Mouse (Mus musculus): ENCODE results near the gene Ahdc1.
A peak's percentile ranks its signal among the peaks of the same experiment; 100 is the strongest.

Ahdc1 gene

GRCm38 (mm10) chr4:133073192-133073591, 62.1 kb downstream of the Ahdc1 start:
- DNase-seq (ENCODE audit: extremely low read depth, insufficient read length, low spot score) = no peak

DNA sequence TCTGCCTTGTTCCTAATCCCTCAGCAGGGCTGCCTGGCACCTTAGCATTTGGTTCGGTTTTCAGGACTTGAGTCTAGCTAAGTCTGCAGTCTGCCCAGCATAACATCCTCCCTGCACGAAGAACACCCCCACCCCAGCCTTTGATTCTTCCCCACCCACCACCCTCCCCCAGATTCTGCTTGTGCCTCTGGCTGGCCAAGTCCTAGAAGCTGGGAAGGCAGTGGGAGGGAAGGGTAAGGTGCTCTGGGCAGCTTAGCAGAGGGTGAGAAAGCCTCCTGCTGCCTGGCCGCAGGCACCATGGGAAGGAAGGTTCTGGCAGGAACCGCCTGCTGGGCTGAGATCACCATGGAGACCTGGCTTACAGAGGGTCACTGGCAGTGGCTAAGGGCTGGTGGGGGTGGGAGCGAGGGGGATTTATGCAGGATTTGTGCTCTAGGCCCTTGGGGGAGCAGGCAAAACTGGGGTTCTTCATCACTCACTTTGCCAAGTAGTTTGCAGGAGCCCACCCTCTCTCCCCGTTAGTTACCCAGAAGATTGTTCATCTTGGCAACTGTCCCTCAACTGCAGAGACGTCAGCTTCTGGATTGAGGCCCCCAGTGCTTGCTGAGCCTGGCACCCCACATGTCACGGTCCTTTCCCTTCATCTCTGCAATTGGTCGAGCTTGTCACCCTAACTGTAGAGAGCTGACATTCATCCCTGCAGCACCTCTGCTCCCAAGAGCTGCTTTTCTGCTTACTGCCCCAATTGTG, 63.2 kb downstream of the Ahdc1 start:
- no peak for DNase-seq (ENCODE audit: extremely low read depth, insufficient read length, low spot score)

GRCm38 (mm10) chr4:133074894-133075572, 64.0 kb downstream of the Ahdc1 start:
- DNase-seq (ENCODE audit: extremely low read depth, insufficient read length, low spot score) = no peak

GRCm38 (mm10) chr4:133078947-133079346, 67.9 kb downstream of the Ahdc1 start:
- no peak for DNase-seq (ENCODE audit: extremely low read depth, insufficient read length, low spot score)

DNA sequence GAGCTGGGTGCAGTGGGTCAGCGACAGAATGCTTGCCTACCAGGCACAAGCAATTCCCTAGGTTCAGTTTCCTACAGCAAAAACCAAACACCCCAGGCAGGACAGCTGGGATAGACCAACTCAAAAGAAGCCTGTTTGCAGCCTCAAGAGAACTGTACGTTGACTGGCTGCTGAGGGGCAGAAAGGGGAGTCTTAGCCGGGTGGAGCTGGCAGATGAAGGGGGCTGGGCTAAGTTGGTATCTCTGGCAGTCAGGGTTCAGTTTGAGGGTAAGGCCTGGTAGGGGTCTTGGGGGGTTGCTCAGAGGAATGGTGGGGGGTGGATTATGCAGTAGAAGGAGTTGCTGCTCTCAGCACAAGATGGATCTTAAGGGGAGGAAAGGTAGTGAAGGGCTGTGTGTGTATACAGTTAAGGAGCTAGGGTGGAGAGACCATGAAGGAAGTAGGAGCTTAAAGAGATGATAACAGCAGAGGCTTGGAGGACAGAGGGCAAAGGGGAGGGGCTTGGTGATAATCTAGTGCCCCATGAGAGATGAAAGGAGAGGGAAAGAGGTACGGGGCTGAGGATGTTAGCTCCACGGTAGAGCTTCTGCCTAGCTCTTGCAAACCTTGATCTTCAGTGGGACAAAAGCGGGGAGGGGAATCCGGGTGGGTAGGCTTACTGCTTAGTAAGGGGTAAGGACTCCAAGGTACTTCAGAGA, 68.5 kb downstream of the Ahdc1 start:
- no peak for DNase-seq (ENCODE audit: extremely low read depth, insufficient read length, low spot score)

- DNase-seq (ENCODE audit: extremely low read depth, insufficient read length, low spot score) = no peak
Measured at GRCm38 (mm10) chr4:133080862-133081261, 69.8 kb downstream of the Ahdc1 start.

GRCm38 (mm10) chr4:133082216-133082773, 71.2 kb downstream of the Ahdc1 start:
- DNase-seq (ENCODE audit: extremely low read depth, insufficient read length, low spot score) = no peak

GRCm38 (mm10) chr4:133083991-133084861, 73.2 kb downstream of the Ahdc1 start:
- peak; percentile 12 for DNase-seq (ENCODE audit: extremely low read depth, insufficient read length, low spot score)

- peak; percentile 10 for DNase-seq (ENCODE audit: extremely low read depth, insufficient read length, low spot score)
Measured at GRCm38 (mm10) chr4:133085011-133085782, 74.1 kb downstream of the Ahdc1 start.

DNA sequence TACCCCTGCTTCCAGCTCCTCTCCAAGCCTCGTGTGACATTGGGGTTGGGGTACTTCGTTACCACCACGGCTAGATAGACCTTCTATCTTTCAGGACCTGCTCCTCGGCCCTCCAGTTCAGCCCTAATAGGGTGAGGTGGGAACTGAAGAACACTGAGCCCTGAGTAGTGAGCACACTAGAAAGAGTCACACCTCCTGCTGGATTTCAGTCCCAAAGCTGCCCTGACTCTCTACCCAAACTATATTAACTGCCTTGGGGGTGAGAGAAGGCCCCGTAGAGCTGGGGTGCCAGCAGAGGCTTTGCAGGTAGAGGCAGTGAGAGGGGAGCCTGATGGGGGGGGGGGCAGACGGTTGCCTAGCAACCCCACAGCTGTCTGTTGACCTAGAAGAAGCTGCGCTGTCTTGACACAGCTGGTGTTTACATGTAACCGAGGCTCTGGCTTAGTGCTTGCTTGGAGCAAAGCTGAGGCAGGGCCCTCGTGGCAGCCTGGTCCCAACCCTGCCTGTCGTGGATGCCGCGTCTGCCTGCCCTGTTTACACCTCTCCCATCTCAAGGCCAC, 74.8 kb downstream of the Ahdc1 start:
- DNase-seq (ENCODE audit: extremely low read depth, insufficient read length, low spot score) = no peak

DNA sequence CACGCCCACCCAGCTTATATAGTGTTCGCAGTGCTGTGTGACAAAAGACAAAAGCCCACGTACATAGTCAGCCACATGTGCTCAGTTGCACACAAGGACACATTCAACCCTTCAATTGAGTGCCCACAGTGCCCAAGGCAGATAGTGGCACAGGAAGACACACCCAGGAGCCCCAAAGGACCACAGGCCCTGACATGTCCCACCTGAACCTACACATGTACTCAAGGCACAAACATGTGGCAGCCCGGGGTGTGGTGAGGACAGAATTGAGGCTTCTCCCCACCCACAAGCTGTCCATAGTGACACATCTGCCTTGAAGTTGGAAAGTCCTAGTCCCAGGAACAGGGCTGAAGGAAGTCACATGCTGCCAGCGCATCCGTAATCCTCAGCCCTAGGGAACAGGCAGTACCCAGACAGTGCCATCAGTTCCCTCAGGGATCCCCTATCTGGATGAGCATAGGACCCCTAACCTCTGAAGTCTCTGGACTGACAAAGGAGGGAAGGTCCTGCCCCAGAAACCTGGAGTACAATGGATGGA, 76.2 kb downstream of the Ahdc1 start:
- DNase-seq (ENCODE audit: extremely low read depth, insufficient read length, low spot score) = no peak

- DNase-seq (ENCODE audit: extremely low read depth, insufficient read length, low spot score) = no peak
Measured at GRCm38 (mm10) chr4:133087835-133088234, 76.8 kb downstream of the Ahdc1 start.

DNA sequence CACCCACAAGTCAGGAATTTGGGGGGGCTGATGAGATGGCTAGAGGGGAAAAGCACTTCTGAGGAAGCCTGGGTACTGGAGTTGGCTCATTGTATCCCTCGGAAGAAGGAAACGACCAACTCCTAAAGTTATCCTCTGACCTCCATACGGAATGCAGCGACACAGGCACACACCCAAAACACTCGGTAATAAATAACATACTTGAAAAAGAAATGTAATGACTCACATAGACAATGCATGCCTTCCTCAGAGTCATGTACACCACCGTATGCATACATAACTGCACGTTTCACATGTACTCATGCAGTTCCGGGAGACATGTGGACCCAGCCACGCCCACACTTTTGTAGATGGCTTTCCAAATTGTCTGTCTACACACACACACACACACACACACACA, 78.3 kb downstream of the Ahdc1 start:
- no peak for DNase-seq (ENCODE audit: extremely low read depth, insufficient read length, low spot score)

DNA sequence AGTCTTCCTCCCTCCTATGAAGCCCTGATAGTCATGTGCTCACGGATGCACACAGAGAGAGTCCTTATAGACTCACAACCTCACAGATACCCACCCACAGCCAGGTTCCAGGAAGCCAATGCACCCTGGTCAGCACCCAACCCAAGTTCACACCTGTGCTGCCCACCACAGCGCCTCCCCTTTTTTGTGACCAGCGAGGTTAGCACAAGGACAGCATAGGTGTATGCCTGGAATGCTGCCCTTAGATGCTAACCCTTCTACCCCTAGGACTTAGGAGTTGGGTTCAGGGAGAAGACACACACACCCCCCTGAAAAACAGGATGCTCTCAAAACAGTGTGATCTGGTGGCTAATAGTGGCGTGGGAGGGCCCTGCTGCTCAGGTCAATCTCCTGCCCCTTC, 78.7 kb downstream of the Ahdc1 start:
- DNase-seq (ENCODE audit: extremely low read depth, insufficient read length, low spot score) = no peak

- no peak for DNase-seq (ENCODE audit: extremely low read depth, insufficient read length, low spot score)
Measured at GRCm38 (mm10) chr4:133090276-133090719, 79.2 kb downstream of the Ahdc1 start.

GRCm38 (mm10) chr4:133090720-133091458, 79.8 kb downstream of the Ahdc1 start:
- DNase-seq (ENCODE audit: extremely low read depth, insufficient read length, low spot score) = no peak

DNA sequence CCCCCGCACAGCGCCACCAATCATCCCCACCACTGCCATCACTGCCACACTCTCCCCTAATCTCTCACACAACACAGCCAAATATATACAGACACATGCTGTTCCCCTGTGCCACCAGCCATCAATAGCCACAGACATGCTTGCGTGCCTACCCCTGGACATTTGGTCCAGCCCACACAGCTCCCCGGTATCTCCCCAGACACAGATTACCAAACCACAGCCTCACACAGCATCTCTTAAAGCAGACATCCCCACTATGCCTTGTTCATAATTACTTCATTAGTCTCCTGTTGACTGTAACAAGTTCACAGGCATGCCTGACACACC, 80.4 kb downstream of the Ahdc1 start:
- DNase-seq (ENCODE audit: extremely low read depth, insufficient read length, low spot score) = no peak

- no peak for DNase-seq (ENCODE audit: extremely low read depth, insufficient read length, low spot score)
Measured at GRCm38 (mm10) chr4:133092453-133092901, 81.4 kb downstream of the Ahdc1 start.

All from 3134 (cell line).